Mouse (Mus musculus) regulatory T cell (primary cell): ENCODE data around the gene Ppfia4.

Experiments
- in situ Hi-C: fragments of 300-600 bp; cut with MboI, MseI; formaldehyde crosslinking; loops from one replicate; pipeline ENCODE4 v1.15.1; 2025; ENCODE audit warnings: high pct_unique_total_duplicates

The Ppfia4 gene

DNA sequence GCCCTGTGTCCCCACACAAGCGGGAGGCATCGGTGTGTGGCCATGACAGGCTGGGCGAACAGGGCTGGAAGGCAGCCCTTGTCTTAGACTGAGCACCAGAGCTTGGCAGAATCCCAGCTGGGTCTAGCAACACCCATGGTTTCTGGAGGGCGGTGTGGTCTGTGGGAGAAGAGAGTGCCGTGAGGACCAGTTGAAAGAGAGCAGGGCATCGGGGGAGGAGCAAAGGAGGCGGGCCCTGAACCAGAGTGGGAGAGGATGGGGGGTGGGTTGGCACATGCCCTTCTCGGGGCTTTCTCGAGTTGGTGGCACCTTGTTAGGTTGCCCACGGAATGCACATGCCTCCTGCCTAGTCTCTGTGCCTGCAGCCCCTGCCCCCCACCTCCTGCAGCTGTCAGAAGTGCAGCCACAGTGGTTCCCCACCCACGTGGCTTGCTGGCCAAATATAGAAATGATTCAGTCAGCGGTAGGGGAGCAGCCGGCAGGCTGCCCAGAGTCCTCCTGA is at the start of gene Ppfia4:
TSS of gene Ppfia4 (minus strand) at position 159 of the 502 bp plus-strand sequence.
- in situ Hi-C loops: no loop called here

- in situ Hi-C loops: loop anchor here (10.0 kb wide), 1 partner anchor 1233 kb away; no protein-coding TSS in a partner anchor
These were observed 49.3 kb upstream of the Ppfia4 start for GRCm38 (mm10) chr1:134381795-134382625.

- in situ Hi-C loops: loop anchor here (10.0 kb wide), 1 partner anchor 1234 kb away; no protein-coding TSS in a partner anchor
These were observed 48.3 kb upstream of the Ppfia4 start for GRCm38 (mm10) chr1:134381051-134381450.

- in situ Hi-C loops: no loop called here
These were observed 41.4 kb upstream of the Ppfia4 start for GRCm38 (mm10) chr1:134374124-134374523.

- in situ Hi-C loops: no loop called here
These were observed 36.1 kb upstream of the Ppfia4 start for GRCm38 (mm10) chr1:134368777-134369337.

GRCm38 (mm10) chr1:134365491-134365890 is 32.8 kb upstream of the Ppfia4 start:
- in situ Hi-C loops: no loop called here

DNA sequence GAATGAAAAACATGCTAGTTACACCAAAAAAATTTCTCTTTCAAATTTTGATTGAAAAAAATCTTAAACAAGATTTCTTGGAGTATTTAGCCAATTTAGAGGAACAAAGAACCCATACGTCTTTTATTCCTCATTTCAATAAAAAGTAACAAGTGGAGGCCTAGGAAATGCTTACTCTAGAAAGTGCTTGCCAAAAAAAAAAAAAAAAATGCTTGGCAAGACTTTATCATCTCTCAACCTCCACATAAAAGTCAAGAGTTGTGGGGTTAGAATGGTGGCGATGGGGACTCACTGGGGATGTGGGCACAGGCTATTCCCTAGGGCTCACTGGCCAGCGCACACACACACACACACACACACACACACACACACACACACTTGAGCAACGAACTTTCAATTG is 30.5 kb upstream of the Ppfia4 start:
- in situ Hi-C loops: no loop called here

GRCm38 (mm10) chr1:134361857-134362212 is 29.1 kb upstream of the Ppfia4 start, which contains the start of gene Tmem183a:
Gene Tmem183a (minus strand): TSS chr1:134361979.
- in situ Hi-C loops: no loop called here

DNA sequence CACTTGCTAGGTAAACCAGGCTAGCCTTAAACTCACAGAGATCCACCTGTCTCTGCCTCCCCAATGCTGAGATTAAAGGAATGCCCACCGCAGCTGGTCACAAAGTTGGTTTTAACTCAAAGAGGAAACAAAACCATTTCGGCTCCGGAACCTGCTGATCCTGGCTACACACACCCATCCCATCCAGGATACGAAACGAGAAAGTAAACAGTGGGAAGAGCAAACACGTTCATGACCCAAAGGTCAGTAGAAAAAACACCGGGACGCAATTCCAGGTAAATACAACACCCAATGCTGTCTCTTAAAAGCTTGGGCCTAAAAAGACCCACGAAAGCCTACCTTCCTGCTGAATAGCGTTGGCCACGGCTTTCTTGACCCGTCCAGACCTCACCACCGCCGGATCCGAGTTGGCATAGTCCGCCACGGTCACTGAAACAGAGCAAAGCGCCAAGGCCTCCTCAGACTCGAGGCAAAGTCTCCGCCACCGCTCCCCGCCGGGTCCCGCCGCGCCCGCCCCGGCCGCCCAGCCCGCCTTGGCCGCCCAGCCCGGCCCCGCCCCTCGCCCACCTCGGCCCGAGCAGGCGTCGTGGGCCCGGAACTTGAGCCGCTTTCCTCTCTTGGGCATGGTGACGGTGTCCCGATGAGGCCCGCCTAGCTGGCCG is 28.6 kb upstream of the Ppfia4 start:
- in situ Hi-C loops: no loop called here

DNA sequence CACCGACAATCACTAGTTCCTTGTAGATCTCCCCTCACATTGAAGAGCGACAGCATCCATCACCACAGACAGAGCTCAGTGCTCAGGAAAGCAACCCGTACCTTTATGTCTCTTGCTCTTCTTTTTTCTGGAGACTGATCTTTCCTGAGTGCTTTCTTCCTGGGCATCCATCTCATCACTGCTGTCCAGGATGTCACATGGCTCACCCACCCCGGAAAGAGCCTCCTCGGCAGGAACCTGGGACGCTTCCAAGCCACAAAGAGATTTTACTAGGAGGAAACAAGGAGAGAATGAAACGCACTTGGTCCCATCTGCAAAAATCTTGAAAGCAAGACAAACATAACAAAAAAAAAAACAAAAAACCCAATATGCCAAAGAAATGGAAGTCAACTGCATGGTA is 27.9 kb upstream of the Ppfia4 start:
- in situ Hi-C loops: no loop called here

DNA sequence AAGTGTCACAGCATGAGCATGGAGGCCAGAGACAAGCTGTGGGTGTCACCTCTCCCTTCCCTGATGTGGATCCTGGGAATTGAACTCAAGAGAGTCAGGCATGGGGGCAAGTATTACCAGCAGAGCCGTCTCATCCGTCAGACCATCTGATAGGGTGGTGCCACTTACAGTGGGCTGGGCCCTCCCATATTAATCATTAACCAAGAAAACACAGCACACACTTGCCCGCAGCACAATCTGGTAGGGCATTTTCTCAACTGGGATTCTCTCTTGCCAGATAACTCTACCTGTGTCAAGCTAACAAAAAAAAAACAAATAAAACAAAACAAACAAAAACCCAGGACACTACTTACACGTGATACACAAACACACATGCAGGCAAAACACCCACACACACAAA is 24.7 kb upstream of the Ppfia4 start:
- in situ Hi-C loops: no loop called here

DNA sequence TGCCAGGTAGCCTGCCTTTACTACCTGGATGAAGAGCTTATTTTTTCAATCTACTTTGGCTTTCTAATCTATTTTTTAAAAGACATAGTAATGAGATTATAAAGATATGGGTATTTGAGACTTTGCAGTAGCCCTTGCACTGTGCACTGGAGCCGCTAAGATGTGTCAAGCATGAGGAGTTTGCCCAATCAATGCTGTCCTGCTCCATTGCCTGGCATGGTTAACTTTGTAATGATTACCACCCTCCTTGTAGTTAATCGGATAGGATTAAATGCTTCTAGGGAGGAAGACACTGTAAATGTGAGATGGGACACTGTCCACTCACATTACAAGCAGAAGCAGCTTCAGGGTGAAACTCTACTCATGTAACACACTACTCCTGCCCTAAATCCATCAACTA is 20.6 kb upstream of the Ppfia4 start:
- in situ Hi-C loops: no loop called here

GRCm38 (mm10) chr1:134347791-134348190 is 15.1 kb upstream of the Ppfia4 start:
- in situ Hi-C loops: no loop called here

DNA sequence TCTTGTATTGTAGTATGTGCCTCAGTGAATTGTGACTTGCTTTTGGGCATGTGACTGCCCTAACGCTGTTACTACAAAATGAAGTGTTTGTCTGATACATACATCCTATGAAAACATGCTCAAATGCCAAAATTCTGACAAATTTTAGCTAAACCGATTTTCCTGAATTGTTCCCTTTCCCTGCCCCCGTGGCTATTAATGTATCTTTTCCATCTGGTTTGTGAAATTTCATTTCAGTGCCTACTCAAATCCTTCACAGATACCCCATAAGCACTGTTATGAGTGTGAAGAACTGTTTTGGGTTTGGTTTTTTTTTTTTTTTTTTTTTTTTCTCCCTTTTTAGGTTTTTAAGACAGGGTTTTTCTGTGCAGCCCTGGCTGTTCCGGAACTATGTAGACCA is 12.3 kb upstream of the Ppfia4 start:
- in situ Hi-C loops: no loop called here

GRCm38 (mm10) chr1:134344005-134344950 is 11.6 kb upstream of the Ppfia4 start:
- in situ Hi-C loops: no loop called here

- in situ Hi-C loops: no loop called here
These were observed 10.8 kb upstream of the Ppfia4 start for GRCm38 (mm10) chr1:134343567-134343966.

DNA sequence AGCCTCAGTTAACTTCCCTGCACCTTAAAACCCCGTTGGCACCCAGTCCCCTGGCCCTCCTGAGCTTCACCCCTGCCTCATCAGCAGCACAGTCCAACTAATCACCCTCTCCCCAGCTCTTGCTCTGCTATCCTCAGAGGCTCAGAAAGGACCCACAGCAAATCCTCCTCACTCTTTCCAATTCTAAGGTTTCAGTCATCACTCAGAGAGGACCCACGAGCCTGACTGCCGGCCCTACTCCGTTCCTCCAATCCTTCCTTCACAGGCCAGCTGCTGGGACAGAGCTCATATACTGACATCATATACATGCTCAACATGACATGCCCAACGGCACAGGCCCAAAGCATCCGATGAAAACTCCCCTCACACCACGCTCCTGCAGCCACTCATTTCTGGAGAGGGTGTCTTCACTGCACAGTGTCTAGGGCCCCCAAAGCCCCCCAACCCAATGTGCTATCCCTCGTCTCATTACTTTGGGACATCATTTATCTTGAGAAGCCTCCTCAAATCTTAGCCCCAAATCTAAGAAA is 10.1 kb upstream of the Ppfia4 start:
- in situ Hi-C loops: no loop called here

GRCm38 (mm10) chr1:134342278-134342664 is 9.5 kb upstream of the Ppfia4 start:
- in situ Hi-C loops: no loop called here

DNA sequence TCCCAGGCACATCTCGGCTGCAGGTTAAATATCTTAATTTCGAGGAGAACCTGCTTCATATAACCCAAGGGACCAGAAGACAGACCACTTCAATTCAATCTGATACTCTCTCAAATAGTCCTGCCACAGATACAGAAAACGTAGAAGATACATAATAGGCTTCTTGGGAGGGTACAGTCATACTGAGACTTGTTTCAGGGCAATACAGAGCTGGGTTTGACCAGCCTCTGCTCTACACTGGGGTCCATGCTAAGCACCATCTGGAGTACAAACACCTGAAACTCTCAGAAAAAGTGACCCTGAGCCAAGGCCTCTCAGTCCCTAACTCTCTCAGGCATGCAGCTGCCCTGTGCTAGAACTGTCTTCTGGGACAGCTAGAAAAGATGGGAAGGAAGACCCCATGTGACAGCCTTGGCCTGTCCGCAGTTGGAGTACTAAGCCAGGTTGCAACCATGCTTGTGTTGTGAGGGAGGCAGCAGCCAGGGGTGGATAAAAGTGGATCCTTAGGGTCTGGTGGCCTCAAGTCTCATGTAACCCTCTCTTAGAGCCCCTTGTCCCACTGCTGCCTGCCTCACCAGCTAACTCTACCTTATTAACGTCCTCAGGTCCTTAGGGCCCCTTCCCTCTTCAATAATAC is 9.0 kb upstream of the Ppfia4 start:
- in situ Hi-C loops: no loop called here

DNA sequence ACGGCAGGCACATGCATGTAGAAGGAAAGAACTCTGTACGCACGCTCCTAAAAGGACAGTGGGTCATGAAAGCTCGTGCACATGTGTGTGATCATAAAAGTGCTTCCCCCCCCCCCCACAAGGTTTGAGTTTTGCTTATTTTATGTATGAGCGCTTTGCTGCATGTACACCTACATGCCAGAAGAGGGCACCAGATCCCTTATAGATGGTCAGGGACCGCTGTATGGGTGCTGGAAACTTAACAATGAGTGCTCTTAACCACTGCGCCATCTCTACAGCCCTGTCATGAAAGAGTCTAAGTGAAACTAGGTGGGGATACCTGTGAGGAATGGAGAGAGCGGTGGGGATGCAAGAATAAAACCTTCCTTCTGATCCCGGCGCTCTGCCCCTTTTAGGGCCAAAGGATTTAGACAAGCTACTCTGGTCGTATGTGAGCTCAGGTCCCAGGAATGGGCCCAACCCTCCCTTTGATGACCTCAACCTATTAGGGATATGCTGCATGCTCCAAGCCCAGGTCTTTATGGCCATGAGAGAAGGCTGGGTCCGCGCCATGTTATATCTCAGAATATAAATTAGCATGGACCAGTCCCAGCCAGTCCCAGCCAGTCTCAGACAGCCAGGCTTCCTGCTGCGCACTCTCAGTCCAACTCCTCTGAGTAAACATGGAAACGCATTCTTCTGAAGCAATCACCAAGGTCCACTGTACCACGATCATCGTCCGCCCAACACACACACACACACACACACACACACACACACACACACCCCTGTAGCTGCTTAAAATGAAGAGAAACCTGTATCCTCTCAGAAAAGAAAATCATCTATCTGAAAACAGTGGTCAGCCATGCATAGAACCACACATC is 7.3 kb upstream of the Ppfia4 start:
- in situ Hi-C loops: no loop called here
